Mouse (Mus musculus): ENCODE measurements around the gene Dnajc15.
A peak's percentile ranks its signal among the peaks of the same experiment; 100 is the strongest.

DNA sequence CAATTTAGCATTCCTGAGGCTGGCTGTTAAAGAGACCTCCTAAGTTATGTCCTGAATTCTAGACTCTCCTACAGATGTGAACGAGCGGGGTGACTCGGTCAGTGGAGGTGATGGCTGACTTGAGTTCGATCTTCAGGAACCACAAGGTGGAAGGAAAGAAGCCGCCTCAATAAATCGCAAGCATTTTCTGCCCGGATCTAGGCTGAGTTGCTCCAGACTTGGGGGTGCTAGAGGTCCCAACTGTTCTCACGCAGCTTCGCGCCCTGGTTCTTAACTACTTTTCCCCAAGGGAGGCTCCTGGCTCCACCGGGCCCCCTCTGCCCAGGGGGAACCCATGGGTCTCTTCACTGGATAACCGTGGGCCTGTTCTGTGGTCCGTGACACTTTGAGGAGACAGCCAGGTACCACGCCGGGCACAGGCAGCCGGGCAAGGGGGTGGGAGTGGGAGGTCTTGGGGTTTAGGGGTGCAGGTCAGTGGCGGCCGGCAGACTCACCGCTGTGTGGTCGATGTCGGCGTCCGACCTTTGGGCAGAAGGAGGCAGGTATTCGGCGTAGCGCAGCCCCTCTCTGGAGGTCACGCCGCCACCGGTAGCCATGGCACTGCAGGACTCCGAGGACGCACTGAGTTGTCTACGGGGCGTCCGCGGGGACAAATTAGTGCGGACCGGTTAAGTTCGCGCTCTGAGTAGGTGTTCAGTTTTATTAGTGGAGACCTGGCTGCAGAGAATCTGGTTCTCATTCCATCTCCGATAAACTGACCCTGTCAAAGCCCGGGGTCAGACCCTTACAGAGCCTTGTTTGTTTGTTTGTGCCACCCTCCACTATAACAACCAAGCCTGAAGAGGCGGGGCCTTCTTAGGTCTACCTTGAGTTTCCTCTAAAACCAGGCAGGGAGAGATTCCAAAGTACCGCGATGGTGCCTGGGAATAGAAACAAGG is at the start of gene Dnajc15:
- peak; percentile 67 for TF ChIP-seq MAX (IDR thresholded peaks at IDR 0.05)
- TF ChIP-seq CTCF (IDR thresholded peaks at IDR 0.05; ENCODE audit: control insufficient read depth, insufficient read depth, insufficient read length) = no peak
- TF ChIP-seq CEBPB (IDR thresholded peaks at IDR 0.05; ENCODE audit: low read depth) = no peak
- TF ChIP-seq USF1 (IDR thresholded peaks at IDR 0.05; ENCODE audit: low read depth) = no peak
